Mouse (Mus musculus) stomach, embryonic 15.5 days (tissue): ENCODE measurements around the gene Tjp2. TPM values are rescaled to one million over a fixed set of nuclear protein-coding genes. Genes with fewer than 3 reads are reported as not detected.
"Not testable (repeated sequence)": the region's sequence is repeated elsewhere in the genome, so short reads cannot be mapped to it uniquely, and the experiment has no call there.

Source experiments
- ATAC-seq: fragments of 200-750 bp; cut with Nextera tagmentation; 2 replicates; pipeline ENCODE4 v1.8.0; 2017; ENCODE audit warnings: low read depth, moderate number of reproducible peaks, moderate TSS enrichment; ENCODE audit not compliant: insufficient read depth, low FRiP score
- H3K27ac ChIP-seq: fragments of 300-500 bp; sonication (generic); 2 replicates; pipeline ENCODE4 v1.5.1; 2015; ENCODE audit warnings: mild to moderate bottlenecking, inconsistent platforms
- H3K27me3 ChIP-seq: fragments of 300-500 bp; sonication (generic); replicated peaks from 2 replicates; pipeline ENCODE4 v1.6.1; 2015; ENCODE audit warnings: inconsistent platforms
- H3K36me3 ChIP-seq: fragments of 300-500 bp; sonication (generic); 2 replicates; pipeline ENCODE4 v1.6.1; 2015; ENCODE audit warnings: inconsistent platforms
- H3K4me1 ChIP-seq: fragments of 300-500 bp; sonication (generic); 2 replicates; pipeline ENCODE4 v1.6.1; 2015; ENCODE audit warnings: inconsistent platforms
- H3K4me2 ChIP-seq: fragments of 300-500 bp; sonication (generic); 2 replicates; pipeline ENCODE4 v1.6.1; 2015; ENCODE audit warnings: mild to moderate bottlenecking, inconsistent platforms
- H3K4me3 ChIP-seq: fragments of 300-500 bp; sonication (generic); replicated peaks from 2 replicates; pipeline ENCODE4 v1.5.1; 2015; ENCODE audit warnings: inconsistent platforms
- H3K9ac ChIP-seq: fragments of 300-500 bp; sonication (generic); 2 replicates; pipeline ENCODE4 v1.6.1; 2015; ENCODE audit warnings: inconsistent platforms
- H3K9me3 ChIP-seq: fragments of 300-500 bp; sonication (generic); 2 replicates; pipeline ENCODE4 v1.6.1; 2016; ENCODE audit warnings: inconsistent platforms
- WGBS: fragments of 180-500 bp; shearing (Covaris S2); methylation state at CpG from one replicate; pipeline ENCODE4 v1.1.7; 2015; 5-methylcytosine and 5-hydroxymethylcytosine counted together
- polyA plus RNA-seq: library from polyadenylated mRNA; unstranded; fragments of >200 nt; fragmentation: Nextera tagmentation; extraction: Ambion mirVana; gene quantifications from 2 replicates; pipeline ENCODE4 v1.2.1, GENCODE M21; 2015

The Tjp2 gene
- polyA plus RNA-seq, 1 experiment from 2014 or later, result 34.5 TPM

- no peak overlapping the region for H3K4me3 ChIP-seq
- ATAC-seq, result no peak
- H3K9ac ChIP-seq, result no peak overlapping the region
- no peak overlapping the region; the same call in 1 of the 2 replicates for H3K27ac ChIP-seq
- no peaks in the 10 kb centered on the region for H3K27me3 ChIP-seq
- H3K36me3 ChIP-seq, result peaks cover 8% of the 10 kb centered on the region; the same call in 1 of the 2 replicates
- no peak overlapping the region for H3K4me2 ChIP-seq
- no peaks in the 10 kb centered on the region for H3K9me3 ChIP-seq
- H3K4me1 ChIP-seq, result no peaks in the 10 kb centered on the region
- WGBS, result 64% methylated on average over 9 of the region's 9 CpGs
Measured at GRCm38 (mm10) chr19:24118775-24119174, 106.1 kb downstream of the Tjp2 start.

GRCm38 (mm10) chr19:24111581-24111980 is 113.2 kb downstream of the Tjp2 start:
- no peak overlapping the region for H3K4me3 ChIP-seq
- no peak overlapping the region for H3K9ac ChIP-seq
- H3K4me2 ChIP-seq, result no peak overlapping the region
- no peaks in the 10 kb centered on the region; the same call in 1 of the 2 replicates for H3K9me3 ChIP-seq
- H3K27ac ChIP-seq, result no peak overlapping the region
- ATAC-seq, result no peak
- WGBS, result 97% methylated on average over 7 of the region's 7 CpGs
- H3K36me3 ChIP-seq, result peaks cover 50% of the 10 kb centered on the region
- no peaks in the 10 kb centered on the region for H3K27me3 ChIP-seq
- no peaks in the 10 kb centered on the region for H3K4me1 ChIP-seq

- no peak for ATAC-seq
- H3K36me3 ChIP-seq, result peaks cover 32% of the 10 kb centered on the region
- WGBS, result 85% methylated on average over 12 of the region's 12 CpGs
- H3K27ac ChIP-seq, result no peak overlapping the region
- H3K4me2 ChIP-seq, result no peak overlapping the region
- no peak overlapping the region for H3K9ac ChIP-seq
- no peaks in the 10 kb centered on the region; the same call in 1 of the 2 replicates for H3K9me3 ChIP-seq
- no peaks in the 10 kb centered on the region for H3K27me3 ChIP-seq
- H3K4me1 ChIP-seq, result no peaks in the 10 kb centered on the region
- H3K4me3 ChIP-seq, result no peak overlapping the region
Measured at GRCm38 (mm10) chr19:24107707-24108106, 117.1 kb downstream of the Tjp2 start.

GRCm38 (mm10) chr19:24103802-24104201 is 121.0 kb downstream of the Tjp2 start:
- H3K4me2 ChIP-seq, result no peak overlapping the region
- no peaks in the 10 kb centered on the region for H3K4me1 ChIP-seq
- no peak overlapping the region for H3K9ac ChIP-seq
- H3K27me3 ChIP-seq, result no peaks in the 10 kb centered on the region
- no peak for ATAC-seq
- H3K4me3 ChIP-seq, result no peak overlapping the region
- H3K36me3 ChIP-seq, result peaks cover 3% of the 10 kb centered on the region; the same call in 1 of the 2 replicates
- no peak overlapping the region for H3K27ac ChIP-seq
- no peaks in the 10 kb centered on the region for H3K9me3 ChIP-seq
- 66% methylated on average over 3 of the region's 3 CpGs for WGBS

- WGBS, result 84% methylated on average over 10 of the region's 10 CpGs
- no peaks in the 10 kb centered on the region for H3K9me3 ChIP-seq
Measured at GRCm38 (mm10) chr19:24102562-24103126, 122.2 kb downstream of the Tjp2 start.

GRCm38 (mm10) chr19:24101183-24101582 is 123.6 kb downstream of the Tjp2 start:
- Histone ChIP-seq H3K27me3 (no peaks in the 10 kb centered on the region), H3K27ac (no peak overlapping the region), H3K9ac (no peak overlapping the region), H3K4me3 (no peak overlapping the region), H3K36me3 (peaks cover 3% of the 10 kb centered on the region; the same call in 1 of the 2 replicates), H3K4me2 (no peak overlapping the region), H3K9me3 (no peaks in the 10 kb centered on the region), H3K4me1 (no peaks in the 10 kb centered on the region)
- no peak for ATAC-seq
- 76% methylated on average over 6 of the region's 6 CpGs for WGBS

More at GRCm38 (mm10) chr19:24102562-24103126, 122.2 kb downstream of the Tjp2 start:
- Histone ChIP-seq H3K4me2 (no peak overlapping the region), H3K4me3 (no peak overlapping the region), H3K36me3 (no peaks in the 10 kb centered on the region), H3K9ac (no peak overlapping the region), H3K27ac (no peak overlapping the region), H3K27me3 (no peaks in the 10 kb centered on the region), H3K4me1 (no peaks in the 10 kb centered on the region)
- no peak for ATAC-seq

GRCm38 (mm10) chr19:24098691-24099090 is 126.1 kb downstream of the Tjp2 start:
- 81% methylated on average over 10 of the region's 10 CpGs for WGBS
- H3K4me2 ChIP-seq, result no peak overlapping the region
- H3K4me1 ChIP-seq, result no peaks in the 10 kb centered on the region
- ATAC-seq, result no peak
- H3K9ac ChIP-seq, result no peak overlapping the region
- no peaks in the 10 kb centered on the region for H3K9me3 ChIP-seq
- H3K4me3 ChIP-seq, result no peak overlapping the region
- H3K36me3 ChIP-seq, result peaks cover 3% of the 10 kb centered on the region; the same call in 1 of the 2 replicates
- no peaks in the 10 kb centered on the region for H3K27me3 ChIP-seq
- H3K27ac ChIP-seq, result no peak overlapping the region

- Histone ChIP-seq H3K9ac (no peak overlapping the region), H3K27ac (no peak overlapping the region), H3K4me1 (no peaks in the 10 kb centered on the region), H3K4me2 (no peak overlapping the region), H3K9me3 (no peaks in the 10 kb centered on the region), H3K4me3 (no peak overlapping the region), H3K27me3 (no peaks in the 10 kb centered on the region), H3K36me3 (peaks cover 3% of the 10 kb centered on the region; the same call in 1 of the 2 replicates)
- WGBS, result 85% methylated on average over 16 of the region's 16 CpGs
- ATAC-seq, result no peak
Measured at GRCm38 (mm10) chr19:24097666-24098455, 127.0 kb downstream of the Tjp2 start.

- not testable (repeated sequence) for H3K9ac ChIP-seq, H3K36me3 ChIP-seq, H3K9me3 ChIP-seq, H3K4me2 ChIP-seq, H3K4me1 ChIP-seq, H3K4me3 ChIP-seq, H3K27me3 ChIP-seq, ATAC-seq, H3K27ac ChIP-seq
- WGBS, result 65% methylated on average over 8 of the region's 8 CpGs
Measured at GRCm38 (mm10) chr19:24092060-24092459, 132.8 kb downstream of the Tjp2 start.

GRCm38 (mm10) chr19:24090366-24090765 is 134.5 kb downstream of the Tjp2 start:
- Histone ChIP-seq H3K4me3 (no peak overlapping the region), H3K36me3 (no peaks in the 10 kb centered on the region), H3K9ac (no peak overlapping the region), H3K9me3 (no peaks in the 10 kb centered on the region), H3K27ac (no peak overlapping the region), H3K4me2 (no peak overlapping the region), H3K27me3 (no peaks in the 10 kb centered on the region), H3K4me1 (no peaks in the 10 kb centered on the region)
- no peak for ATAC-seq
- 67% methylated on average over 2 of the region's 2 CpGs for WGBS

- ATAC-seq, result no peak
- H3K4me2 ChIP-seq, result no peak overlapping the region
- no peak overlapping the region for H3K27ac ChIP-seq
- no peaks in the 10 kb centered on the region for H3K36me3 ChIP-seq
- no peaks in the 10 kb centered on the region for H3K4me1 ChIP-seq
- no peak overlapping the region for H3K4me3 ChIP-seq
- H3K9ac ChIP-seq, result no peak overlapping the region
- H3K9me3 ChIP-seq, result no peaks in the 10 kb centered on the region
- no peaks in the 10 kb centered on the region for H3K27me3 ChIP-seq
- WGBS, result 82% methylated on average over 2 of the region's 2 CpGs
Measured at GRCm38 (mm10) chr19:24085306-24085705, 139.5 kb downstream of the Tjp2 start.

- Histone ChIP-seq H3K9ac (no peak overlapping the region), H3K4me2 (no peak overlapping the region), H3K9me3 (no peaks in the 10 kb centered on the region), H3K27me3 (no peaks in the 10 kb centered on the region), H3K27ac (no peak overlapping the region), H3K36me3 (no peaks in the 10 kb centered on the region), H3K4me3 (no peak overlapping the region), H3K4me1 (no peaks in the 10 kb centered on the region)
- 36% methylated on average over 8 of the region's 8 CpGs for WGBS
- ATAC-seq, result no peak
Measured at GRCm38 (mm10) chr19:24080417-24081080, 144.3 kb downstream of the Tjp2 start.
